In genomic region chr17:28235982-28236635, GRCm38 (mm10) we compare ENCODE assay signal across 11 mouse cellular contexts. TPM values are rescaled to one million over a fixed set of nuclear protein-coding genes. Genes with fewer than 3 reads are reported as not detected.
DNase-seq lines count a peak whose midpoint lies in the region; ATAC-seq lines count a peak whose summit lies in the region.
"Had no signal": no experiment of that assay in that cellular context is flagged by ENCODE, and none has a peak within 500 bp of the region (broad histone marks: within the 10 kb centered on the region; RNA-seq: fewer than 3 reads in every experiment).

No protein-coding gene starts in this region.

- H3K27me3 ChIP-seq in hindbrain, embryonic 13.5 days: 0 out of 2 replicates have a peak, but pooled peaks cover 1% of the 10 kb centered on the region
- H3K27me3 ChIP-seq in hindbrain, embryonic 12.5 days: no peaks in the 10 kb centered on the region

- 0 out of 2 replicates have a peak, but pooled peaks cover under 1% of the 10 kb centered on the region for H3K36me3 ChIP-seq in hindbrain, embryonic 13.5 days
- H3K36me3 ChIP-seq in hindbrain, embryonic 12.5 days: 0 out of 2 replicates have a peak, but pooled peaks cover 5% of the 10 kb centered on the region

- intact Hi-C loops in heart, postnatal 14 days (cut with DNase I): no loop called here

- no peak overlapping the region; the same call in 1 of the 2 replicates for H3K27ac ChIP-seq in hindbrain, embryonic 13.5 days
- no peak overlapping the region for H3K27ac ChIP-seq in hindbrain, embryonic 12.5 days
- H3K27ac ChIP-seq: forebrain, embryonic 10.5 days had no signal

- no peak for ATAC-seq in hindbrain, embryonic 13.5 days (ENCODE audit: low FRiP score)
- ATAC-seq in hindbrain, embryonic 12.5 days (ENCODE audit: low FRiP score): no peak

- H3K9me3 ChIP-seq in hindbrain, embryonic 13.5 days: no peaks in the 10 kb centered on the region
- H3K9me3 ChIP-seq in hindbrain, embryonic 12.5 days (replicated peaks): no peaks in the 10 kb centered on the region
- H3K9me3 ChIP-seq: forebrain, embryonic 10.5 days had no signal

- H3K4me3 ChIP-seq in hindbrain, embryonic 13.5 days: no peak overlapping the region
- no peak overlapping the region for H3K4me3 ChIP-seq in hindbrain, embryonic 12.5 days
- H3K4me3 ChIP-seq: forebrain, embryonic 10.5 days had no signal

- H3K4me1 ChIP-seq in hindbrain, embryonic 13.5 days (replicated peaks): peaks cover 34% of the 10 kb centered on the region
- peaks cover 13% of the 10 kb centered on the region for H3K4me1 ChIP-seq in hindbrain, embryonic 12.5 days

- H3K4me2 ChIP-seq in hindbrain, embryonic 13.5 days: no peak overlapping the region
- no peak overlapping the region for H3K4me2 ChIP-seq in hindbrain, embryonic 12.5 days (replicated peaks)

- 0 out of 2 replicates have a peak overlapping the region, but pooled peaks have one; percentile 25 for H3K9ac ChIP-seq in hindbrain, embryonic 13.5 days
- no peak overlapping the region for H3K9ac ChIP-seq in hindbrain, embryonic 12.5 days

- WGBS in hindbrain, embryonic 13.5 days: 84% methylated on average over 7 of the region's 7 CpGs
- WGBS in hindbrain, embryonic 12.5 days: 85% methylated on average over 7 of the region's 7 CpGs

- peak; percentile 58 for DNase-seq in 3T3-L1 (ENCODE audit: low read depth, low spot score)
- DNase-seq in adrenal gland, postnatal 36 days: peak; percentile 48 to 56
- peak; percentile 31 to 58 for DNase-seq in heart, postnatal 14 days
- DNase-seq in spleen, postnatal 14 days (ENCODE audit: low spot score in 2 of 2): no peak
- no peak for DNase-seq in urinary bladder, postnatal 10 days (ENCODE audit: low spot score)
- DNase-seq in cerebellum, adult 11 months: no peak
- DNase-seq: kidney, adult 2 months; lung, postnatal 10 days had no signal

RNA-seq across cellular contexts. Expression of gene Ppard, which starts 3.6 kb away (rescaled TPM):
- 1.5 and 2.1 TPM in 2 replicates for polyA plus RNA-seq in hindbrain, embryonic 13.5 days (2015; fragmentation: Nextera tagmentation; extraction: Ambion mirVana)
- polyA plus RNA-seq in hindbrain, embryonic 12.5 days (2016; fragmentation: Nextera tagmentation; extraction: Ambion mirVana): 1.7 and 2.4 TPM in 2 replicates
- 10 to 100 TPM; 40.1 to 66.6 TPM for total RNA-seq in adrenal gland, postnatal 36 days (2021)
- 10 to 100 TPM; 37.7 to 39.4 TPM for total RNA-seq in heart, postnatal 14 days (2021)

RNA-seq across cellular contexts. Expression of gene Def6, which starts 28.5 kb away (rescaled TPM):
- 5.8 and 6.6 TPM in 2 replicates for polyA plus RNA-seq in hindbrain, embryonic 13.5 days (2015; fragmentation: Nextera tagmentation; extraction: Ambion mirVana)
- polyA plus RNA-seq in hindbrain, embryonic 12.5 days (2016; fragmentation: Nextera tagmentation; extraction: Ambion mirVana): 5.7 and 6.1 TPM in 2 replicates
- total RNA-seq in adrenal gland, postnatal 36 days (2021): 1 to 10 TPM; 1.4 to 1.5 TPM
- 1 to 10 TPM; 4.7 to 7.1 TPM for total RNA-seq in heart, postnatal 14 days (2021)

RNA-seq across cellular contexts. Expression of gene Zfp523, which starts 59.2 kb away (rescaled TPM):
- polyA plus RNA-seq in hindbrain, embryonic 13.5 days (2015; fragmentation: Nextera tagmentation; extraction: Ambion mirVana): 40.2 and 41.6 TPM in 2 replicates
- 50.0 and 50.6 TPM in 2 replicates for polyA plus RNA-seq in hindbrain, embryonic 12.5 days (2016; fragmentation: Nextera tagmentation; extraction: Ambion mirVana)
- 10 to 100 TPM; 36.9 to 37.1 TPM for total RNA-seq in adrenal gland, postnatal 36 days (2021)
- 10 to 100 TPM; 16.6 to 17.0 TPM for total RNA-seq in heart, postnatal 14 days (2021)

Comparison
In these comparisons a context has a peak if more than half of its experiments do, and no peak if none do; other contexts are left out.
1. DNase-seq: peak in 3T3-L1 (single experiment), adrenal gland, postnatal 36 days (2 of 2) and heart, postnatal 14 days (2 of 2); none in spleen, postnatal 14 days (0 of 2), urinary bladder, postnatal 10 days (single experiment) and cerebellum, adult 11 months (single experiment).